Mouse (Mus musculus) olfactory bulb, adult 2 months (tissue): ENCODE data around the gene Ak5.

Experiments
- CTCF ChIP-seq: fragments of 200-500 bp; IDR thresholded peaks from 2 replicates; pipeline ENCODE4 v1.5.1; 2012; ENCODE audit warnings: low read depth, mild to moderate bottlenecking, low read length, moderate library complexity; ENCODE audit not compliant: insufficient read depth
- POLR2A ChIP-seq: fragments of 200-500 bp; IDR thresholded peaks from 2 replicates; pipeline ENCODE4 v1.6.1; 2012; ENCODE audit warnings: mild to moderate bottlenecking, low read depth, low read length, moderate library complexity; ENCODE audit not compliant: insufficient read depth

GRCm38 (mm10) chr3:152462900-152463299 is 205.3 kb downstream of the Ak5 start:
- TF ChIP-seq CTCF, result no peak
- TF ChIP-seq POLR2A, result no peak
